Comparison of ENCODE assay signal across 27 mouse cellular contexts in the genomic region with DNA sequence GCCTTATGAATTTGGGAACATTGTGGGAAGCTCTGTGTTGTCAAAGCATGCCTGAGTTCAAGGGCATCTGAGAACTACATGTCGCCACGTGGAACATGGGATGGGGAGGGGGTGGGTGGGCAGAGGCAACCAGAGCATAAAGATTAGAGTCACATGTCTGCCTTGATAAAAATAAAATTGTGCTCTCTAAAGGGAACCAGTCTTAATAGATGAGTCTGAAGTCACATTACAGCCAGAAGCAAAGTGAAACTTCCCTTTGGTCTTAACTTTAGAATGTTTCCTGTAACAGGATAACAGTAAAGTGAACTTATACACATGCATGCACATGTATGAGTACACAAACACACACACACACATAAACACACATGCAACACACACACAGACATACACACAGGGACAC.
"Had no signal": no experiment of that assay in that cellular context is flagged by ENCODE, and none has a peak within 500 bp of the region (broad histone marks: within the 10 kb centered on the region; RNA-seq: fewer than 3 reads in every experiment).

No protein-coding gene starts in this region.

- DNase-seq: gastrocnemius, adult 2 months; gastrocnemius, postnatal 10 days; gastrocnemius, postnatal 25 days; heart, postnatal 14 days; heart, postnatal 36 days; kidney, adult 18-20 months; kidney, adult 8-10 months; kidney, postnatal 10 days; kidney, postnatal 25 days; kidney, postnatal 4 days; liver; liver, embryonic 13.5 days; liver, postnatal 0 days had no signal

- H3K9me3 ChIP-seq: heart, embryonic 13.5 days; hindbrain, embryonic 10.5 days; hindbrain, embryonic 12.5 days; intestine, embryonic 15.5 days; limb, embryonic 10.5 days; limb, embryonic 12.5 days; liver, embryonic 13.5 days; liver, embryonic 15.5 days had no signal

- H3K27me3 ChIP-seq: heart, embryonic 13.5 days; hindbrain, embryonic 12.5 days; intestine, embryonic 15.5 days; liver, embryonic 13.5 days; liver, embryonic 15.5 days had no signal

- H3K9ac ChIP-seq: heart, embryonic 13.5 days; hindbrain, embryonic 12.5 days; hindbrain, embryonic 14.5 days; intestine, embryonic 15.5 days; limb, embryonic 12.5 days; liver, embryonic 13.5 days; liver, embryonic 15.5 days; liver, postnatal 0 days had no signal

- H3K36me3 ChIP-seq: hindbrain, embryonic 10.5 days; hindbrain, embryonic 12.5 days; intestine, embryonic 15.5 days; limb, embryonic 10.5 days; limb, embryonic 12.5 days; liver, embryonic 13.5 days; liver, embryonic 15.5 days had no signal

- ATAC-seq: hindbrain, embryonic 16.5 days; inflammation-experienced regulatory T-cells, adult 6 months; intestine, embryonic 15.5 days; intestine, postnatal 0 days; liver, postnatal 0 days had no signal

- H3K4me3 ChIP-seq: gastrocnemius, adult 2 months; heart, embryonic 13.5 days; hindbrain, embryonic 10.5 days; hindbrain, embryonic 12.5 days; intestine, embryonic 15.5 days; limb, embryonic 10.5 days; limb, embryonic 12.5 days; liver, embryonic 13.5 days; liver, embryonic 15.5 days had no signal

- H3K4me2 ChIP-seq: hindbrain, embryonic 12.5 days; hindbrain, embryonic 14.5 days; intestine, embryonic 15.5 days; limb, embryonic 12.5 days; liver, embryonic 11.5 days; liver, embryonic 13.5 days had no signal

- H3K27ac ChIP-seq: gastrocnemius, adult 2 months; hindbrain, embryonic 10.5 days; hindbrain, embryonic 12.5 days; hindbrain, embryonic 14.5 days; intestine, embryonic 15.5 days; layer of hippocampus, adult 2 months; left cerebral cortex, adult 2 months; limb, embryonic 10.5 days; limb, embryonic 12.5 days; liver, embryonic 13.5 days; liver, embryonic 15.5 days had no signal

- H3K4me1 ChIP-seq: intestine, embryonic 15.5 days had no signal
